Mouse (Mus musculus): ENCODE measurements at regions not wholly inside any gene's neighbourhood (a gene's known extent, or its start where the extent isn't known, plus 50 kb on each side); places are given as distances from the start of the nearest gene placed in this dataset.

DNA sequence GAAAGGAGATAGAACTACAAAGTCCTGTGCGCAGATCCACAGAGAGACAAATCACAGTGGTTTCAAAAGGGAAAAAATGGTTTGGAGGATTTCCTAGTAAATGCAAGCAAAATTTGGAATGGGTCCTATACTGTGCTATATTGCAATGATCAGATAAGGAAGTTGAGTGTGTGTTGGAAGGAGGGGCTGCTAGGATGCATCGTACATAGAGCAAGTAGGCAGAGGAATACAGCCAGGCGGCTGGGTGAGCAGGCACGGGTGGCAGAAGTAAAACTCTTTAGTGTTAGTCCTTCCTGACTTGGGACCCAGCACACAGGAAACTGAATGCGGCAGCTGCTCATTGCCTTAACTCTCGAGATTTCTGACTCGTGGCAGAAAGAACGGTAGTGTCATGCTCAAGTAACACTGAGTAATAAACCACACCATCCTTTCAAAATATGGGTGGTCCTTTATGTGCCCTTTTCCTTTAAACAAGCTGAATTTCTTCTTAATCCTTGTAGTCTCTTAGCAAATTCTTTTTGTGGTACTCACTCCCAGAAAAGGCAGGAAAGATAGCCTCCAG, 87.0 kb upstream of the Itprid2 start:
- DNase-seq, result no peak

DNA sequence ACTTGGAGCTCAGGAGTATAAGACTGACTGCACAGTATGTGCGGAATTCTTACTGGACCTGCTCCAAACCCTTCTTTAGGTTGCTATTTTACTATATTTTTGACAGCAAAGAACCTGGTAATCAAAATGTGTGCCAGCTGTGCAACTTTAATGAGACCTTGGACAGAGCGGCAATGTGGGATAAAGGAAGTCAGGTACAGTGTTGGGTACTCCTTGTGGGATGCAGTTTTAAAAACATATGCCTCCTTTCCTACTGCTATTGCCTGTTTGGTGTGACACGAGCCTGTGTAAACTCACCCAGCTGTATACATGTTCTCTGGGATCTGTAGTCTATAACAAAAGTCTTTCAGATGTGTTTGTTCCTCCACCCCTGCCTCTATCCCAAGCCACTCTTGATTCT, 85.4 kb upstream of the Itprid2 start:
- no peak for DNase-seq

DNA sequence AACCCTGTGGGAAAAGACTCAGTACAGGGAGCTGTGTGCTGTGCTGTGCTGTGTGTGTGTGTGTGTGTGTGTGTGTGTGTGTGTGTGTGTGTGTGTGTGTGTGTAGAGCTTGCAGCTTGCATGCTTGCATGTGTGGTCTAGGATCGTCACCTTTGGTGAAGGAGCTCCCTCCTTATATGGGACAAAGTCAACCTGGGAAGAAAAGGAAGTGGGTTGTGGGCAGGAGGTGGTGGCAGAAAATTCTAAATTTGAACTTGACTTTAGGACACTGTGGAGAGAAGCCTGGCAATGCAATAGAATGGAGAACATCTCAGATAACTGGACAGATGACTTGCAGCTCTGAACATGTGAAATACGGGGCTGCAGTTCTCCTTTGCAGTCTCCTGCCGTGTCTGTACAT, 84.7 kb upstream of the Itprid2 start:
- DNase-seq, result no peak

DNA sequence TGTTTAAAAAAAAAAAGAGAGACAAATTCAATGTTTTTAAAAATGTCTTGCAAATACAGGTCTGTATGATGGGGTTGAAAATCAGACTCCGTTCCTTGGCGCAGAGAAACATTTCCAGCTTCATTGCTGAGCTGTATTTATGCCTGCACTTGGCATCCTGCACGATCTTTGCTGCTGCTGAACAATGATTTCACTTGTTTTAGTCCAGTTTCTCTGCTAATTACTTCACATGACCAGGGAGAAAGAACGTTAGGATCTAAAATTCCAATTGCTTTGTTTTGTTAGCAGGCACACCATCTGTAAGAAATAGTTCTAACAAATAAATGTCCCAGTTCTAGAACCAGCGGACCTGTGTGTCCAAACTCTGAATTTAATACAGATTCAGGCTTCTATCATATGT, 82.7 kb upstream of the Itprid2 start:
- DNase-seq, result no peak

DNA sequence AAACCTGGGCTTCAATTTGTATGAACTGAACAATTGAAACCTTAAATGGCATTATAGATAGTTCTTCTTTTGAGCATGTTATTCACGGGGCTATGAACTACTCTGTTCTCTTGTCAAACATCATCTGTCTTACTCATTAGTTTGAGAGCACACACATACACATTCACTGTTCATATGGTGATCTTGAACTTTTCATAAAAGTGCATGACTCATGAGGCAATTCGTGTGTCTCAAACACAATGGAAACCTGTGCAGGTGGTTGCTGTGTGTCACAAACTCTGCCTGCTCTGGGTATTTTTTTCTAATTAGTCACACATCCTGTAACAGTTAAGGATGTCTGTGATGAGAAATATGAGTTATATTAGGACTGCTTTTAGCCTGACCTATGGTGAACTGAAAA, 79.8 kb upstream of the Itprid2 start:
- DNase-seq, result no peak

DNA sequence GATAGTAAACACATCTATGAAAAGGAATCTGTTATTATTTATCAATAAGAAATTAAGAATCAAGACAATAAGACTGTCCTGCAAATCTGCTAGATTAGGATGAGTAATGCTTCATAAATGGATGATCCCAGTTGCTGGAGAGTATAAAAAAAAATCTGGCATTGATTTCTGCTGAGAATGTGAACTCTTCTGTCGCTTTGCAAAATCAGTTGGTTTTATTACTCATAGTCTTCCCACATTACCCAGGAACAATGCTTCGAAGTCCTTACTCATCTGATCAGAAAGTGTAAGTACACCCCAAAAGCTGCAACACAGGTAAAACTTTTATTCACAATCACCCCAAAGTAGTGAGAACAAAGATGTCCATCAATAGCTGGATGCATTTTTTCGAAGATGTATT, 77.8 kb upstream of the Itprid2 start:
- no peak for DNase-seq

DNA sequence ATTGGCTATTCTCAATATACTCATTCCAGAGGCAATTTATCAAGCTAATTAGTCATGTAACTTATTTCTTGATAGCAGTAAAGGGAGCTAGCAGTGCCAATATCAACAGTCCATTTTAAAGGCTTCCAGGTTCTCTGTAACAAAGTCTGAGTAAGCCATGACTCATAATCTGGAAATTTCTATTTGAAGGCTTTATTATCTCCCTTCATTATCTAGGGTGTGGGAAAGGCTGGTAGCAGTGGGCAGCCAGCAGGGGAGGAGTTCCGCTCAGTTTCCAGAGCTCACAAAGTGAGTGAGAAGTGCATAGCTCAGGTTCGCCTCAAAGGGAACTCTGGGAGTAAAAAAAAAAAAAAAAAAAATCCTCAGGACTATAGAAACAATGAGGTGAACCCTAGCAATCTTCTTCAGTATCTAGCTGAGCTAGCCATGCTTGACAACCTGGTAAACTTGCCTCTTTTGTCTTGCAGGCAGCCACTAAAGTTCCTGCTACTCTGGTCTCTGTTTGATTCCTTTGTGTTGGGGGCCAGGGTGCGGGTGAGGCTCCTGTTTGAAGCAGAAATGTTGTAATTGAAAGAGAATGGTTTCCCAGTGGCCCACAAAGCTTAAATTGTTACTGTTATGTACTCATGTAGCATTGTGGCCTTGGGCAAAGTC, 68.7 kb upstream of the Itprid2 start:
- DNase-seq, result no peak

DNA sequence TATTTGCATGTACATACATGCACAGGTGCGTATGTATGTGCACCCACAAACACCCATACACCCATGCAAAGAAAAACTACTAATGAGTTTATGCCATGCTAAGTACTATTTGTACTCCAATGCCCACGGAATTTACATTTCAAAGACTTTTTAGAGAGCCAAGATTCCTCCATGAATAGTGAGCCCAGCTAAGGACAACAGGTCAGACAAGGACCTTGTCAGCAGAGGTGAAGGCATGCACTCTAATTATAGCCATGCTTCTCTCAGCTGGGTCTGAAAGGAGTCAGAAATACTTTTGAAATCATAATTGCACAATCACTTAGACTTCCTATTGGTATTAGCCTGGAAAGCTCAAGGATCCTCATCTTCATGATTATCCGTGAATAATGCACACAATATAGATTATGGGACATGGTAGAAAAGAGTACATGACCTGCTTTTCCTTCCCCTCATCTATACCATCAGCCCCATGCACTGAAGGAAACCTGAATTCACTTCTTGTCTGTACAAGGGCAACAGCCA, 67.7 kb upstream of the Itprid2 start:
- no peak for DNase-seq

DNA sequence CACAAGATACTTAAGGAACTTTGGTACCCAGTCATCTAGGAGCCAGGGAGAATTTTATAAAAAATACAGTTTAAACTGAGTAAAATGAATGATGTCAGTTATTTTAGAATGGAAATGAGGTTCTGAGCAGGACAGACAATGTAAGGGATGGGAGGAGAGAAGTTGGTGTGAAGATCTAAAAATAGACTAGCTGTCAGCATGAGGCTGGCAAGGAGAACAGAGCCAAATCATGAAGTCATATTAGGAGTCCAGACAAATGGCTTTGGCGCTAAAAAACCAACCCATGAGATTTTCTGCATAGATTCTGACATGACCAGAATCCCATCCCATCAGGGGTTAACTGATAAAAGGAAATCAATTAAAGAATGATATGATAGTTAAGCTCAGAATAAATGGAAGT, 65.5 kb upstream of the Itprid2 start:
- no peak for DNase-seq

DNA sequence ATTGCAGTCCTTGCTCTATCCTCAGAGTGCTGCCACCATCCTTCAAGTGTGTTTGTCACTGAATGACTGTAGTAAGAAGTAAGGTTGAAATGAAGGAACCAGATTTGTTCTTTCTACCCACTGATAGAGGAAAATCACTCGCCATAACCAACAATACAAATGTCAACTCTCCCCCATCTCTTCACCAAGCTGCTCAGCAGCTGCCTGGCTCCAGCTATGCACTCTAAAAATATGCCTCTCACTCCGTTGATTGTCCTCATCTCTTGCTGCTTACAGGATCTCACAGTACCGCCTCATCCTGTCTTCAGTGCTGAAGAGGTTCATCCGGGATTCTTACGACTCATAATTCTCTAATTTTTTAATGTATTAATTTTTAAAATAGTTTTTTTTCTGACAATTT, 63.2 kb upstream of the Itprid2 start:
- DNase-seq, result no peak

DNA sequence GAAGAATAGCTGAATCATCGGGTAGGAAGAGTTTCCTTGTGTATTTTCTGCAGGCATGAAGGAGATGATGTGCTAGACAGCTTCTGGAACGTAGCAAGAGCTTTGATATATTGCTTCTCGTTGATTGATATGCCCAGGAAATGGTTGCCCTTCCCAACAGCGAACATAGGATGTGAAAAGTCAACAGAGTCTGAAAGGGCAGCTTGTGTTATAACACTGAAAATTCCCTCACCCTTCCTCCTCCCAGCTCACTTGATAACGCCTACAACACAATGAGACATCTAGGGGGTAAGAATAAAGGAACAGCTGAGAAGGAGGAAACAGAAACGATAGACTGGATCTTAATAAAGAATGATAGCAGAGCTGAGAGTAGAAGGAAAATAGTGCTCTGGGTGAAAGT, 60.1 kb upstream of the Itprid2 start:
- no peak for DNase-seq

DNA sequence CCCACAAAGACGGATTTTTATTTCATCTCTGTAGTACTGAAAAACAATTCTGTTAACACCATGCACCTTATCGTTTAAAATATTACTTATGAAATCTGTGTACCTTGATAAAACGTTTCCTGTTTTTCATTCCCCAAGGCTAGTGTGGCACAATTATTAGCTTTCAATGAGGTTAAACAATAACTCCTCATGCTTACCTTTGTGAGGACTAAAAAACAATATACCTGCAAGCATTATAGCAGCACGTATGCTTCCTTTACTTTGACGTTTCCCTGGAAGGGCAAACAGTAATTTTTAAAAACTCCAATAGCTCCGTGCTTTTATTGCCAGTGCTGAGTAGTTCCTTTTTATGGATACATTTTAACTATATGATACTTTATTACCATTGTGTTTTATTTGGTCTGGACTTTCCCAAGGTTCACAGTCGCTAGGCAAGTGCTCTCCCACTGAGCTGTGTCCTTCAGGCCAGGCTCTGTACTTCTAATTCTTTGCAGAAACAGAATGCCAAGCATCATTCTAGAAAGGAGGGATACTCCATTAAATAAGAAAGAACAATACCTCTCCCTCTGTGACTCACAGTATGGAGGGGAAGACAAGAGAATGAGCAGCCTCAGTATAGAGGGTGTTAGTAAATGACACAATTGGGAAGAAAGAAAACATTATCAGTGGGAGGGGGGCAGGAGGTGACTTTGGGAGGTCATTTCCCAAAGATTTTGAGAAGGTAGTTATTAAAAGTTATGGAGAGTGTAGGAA, 50.0 kb upstream of the Itprid2 start:
- DNase-seq, result no peak
